Mouse (Mus musculus) brain, embryonic 14.5 days (tissue): ENCODE measurements around the gene Olfr447.

Experiments used
- CTCF ChIP-seq: fragments of 200-500 bp; IDR thresholded peaks from 2 replicates; pipeline ENCODE4 v1.5.1; 2012; ENCODE audit warnings: inconsistent platforms, mild to moderate bottlenecking, moderate library complexity, borderline replicate concordance; ENCODE audit not compliant: insufficient read depth, insufficient read length; ENCODE audit errors: extremely low read depth
- POLR2A ChIP-seq: fragments of 200-500 bp; IDR thresholded peaks from 2 replicates; pipeline ENCODE4 v1.6.1; 2012; ENCODE audit warnings: mild to moderate bottlenecking, inconsistent platforms, borderline replicate concordance; ENCODE audit not compliant: poor library complexity, insufficient read depth, insufficient read length, severe bottlenecking; ENCODE audit errors: extremely low read depth

GRCm38 (mm10) chr6:42900345-42900744 lies 8.3 kb upstream of the Olfr447 start:
- TF ChIP-seq POLR2A (no peak), CTCF (no peak)
